Mouse (Mus musculus): ENCODE results near the gene Nfatc3. TPM values are rescaled to one million over a fixed set of nuclear protein-coding genes. Genes with fewer than 3 reads are reported as not detected.

Gene Nfatc3
- polyA plus RNA-seq, 1 experiment from 2014 or later = 8.9 TPM

DNA sequence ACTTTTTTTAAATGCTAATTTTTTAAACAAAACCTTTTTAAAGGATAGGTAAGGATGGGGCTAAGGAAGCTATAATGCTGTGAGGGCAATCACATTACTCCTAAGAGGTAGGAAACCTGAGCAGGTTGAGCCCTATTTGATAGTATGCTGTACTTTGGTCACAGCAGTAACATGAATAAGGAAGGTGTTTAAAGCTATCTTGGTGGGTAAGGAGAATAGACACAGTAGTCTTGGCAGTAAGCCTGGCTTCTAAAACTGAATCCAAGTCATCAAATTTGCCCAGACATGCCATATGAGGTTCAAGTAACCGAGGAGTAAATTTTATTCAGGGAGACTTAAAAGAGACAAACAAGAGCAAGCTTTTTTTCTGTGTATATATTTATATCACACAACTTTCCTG lies 10.9 kb downstream of the Nfatc3 start:
- 63% methylated on average over 1 of the region's 1 CpGs for WGBS
- no peak for ATAC-seq (ENCODE audit: low FRiP score, low TSS enrichment)
- Histone ChIP-seq H3K4me2 (replicated peaks; ENCODE audit: low read depth, low read length) (no peak overlapping the region), H3K27me3 (ENCODE audit: control insufficient read depth, insufficient read depth, low read length) (no peaks in the 10 kb centered on the region), H3K9me3 (ENCODE audit: control insufficient read depth, low read length) (no peaks in the 10 kb centered on the region), H3K27ac (ENCODE audit: low read depth, low read length) (no peak overlapping the region), H3K9ac (ENCODE audit: low read depth, low read length) (no peak overlapping the region), H3K4me3 (ENCODE audit: low read length) (no peak overlapping the region), H3K36me3 (ENCODE audit: control insufficient read depth, insufficient read depth, low read length) (no peaks in the 10 kb centered on the region), H3K4me1 (ENCODE audit: control insufficient read depth, insufficient read depth, low read length) (no peaks in the 10 kb centered on the region)

DNA sequence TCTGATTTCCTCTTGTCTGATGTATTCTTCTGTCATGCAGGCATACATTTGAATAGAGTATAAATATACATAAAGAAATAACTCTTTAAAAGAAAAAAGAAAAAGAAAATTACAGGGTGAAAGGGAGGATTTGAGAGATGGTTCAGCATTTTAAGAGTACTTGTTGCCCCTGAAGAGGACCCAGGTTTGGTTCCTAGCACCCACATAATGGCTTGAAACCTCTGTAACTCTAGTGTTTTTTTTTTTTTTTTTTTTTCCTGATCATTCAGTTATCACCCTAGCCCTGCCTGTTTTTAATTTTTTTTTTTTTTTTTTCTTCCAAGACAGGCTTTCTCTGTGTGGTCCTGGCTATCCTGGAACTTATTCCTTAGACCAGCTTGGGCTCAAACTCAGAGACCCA lies 13.5 kb downstream of the Nfatc3 start:
- H3K9ac ChIP-seq (ENCODE audit: low read depth, low read length) = no peak overlapping the region
- no peak for ATAC-seq (ENCODE audit: low FRiP score, low TSS enrichment)
- no peak overlapping the region for H3K27ac ChIP-seq (ENCODE audit: low read depth, low read length)
- H3K4me2 ChIP-seq (replicated peaks; ENCODE audit: low read depth, low read length) = no peak overlapping the region
- H3K4me1 ChIP-seq (ENCODE audit: control insufficient read depth, insufficient read depth, low read length) = no peaks in the 10 kb centered on the region
- H3K4me3 ChIP-seq (ENCODE audit: low read length) = no peak overlapping the region
- no peaks in the 10 kb centered on the region for H3K36me3 ChIP-seq (ENCODE audit: control insufficient read depth, insufficient read depth, low read length)
- no peaks in the 10 kb centered on the region for H3K27me3 ChIP-seq (ENCODE audit: control insufficient read depth, insufficient read depth, low read length)
- no peaks in the 10 kb centered on the region for H3K9me3 ChIP-seq (ENCODE audit: control insufficient read depth, low read length)

DNA sequence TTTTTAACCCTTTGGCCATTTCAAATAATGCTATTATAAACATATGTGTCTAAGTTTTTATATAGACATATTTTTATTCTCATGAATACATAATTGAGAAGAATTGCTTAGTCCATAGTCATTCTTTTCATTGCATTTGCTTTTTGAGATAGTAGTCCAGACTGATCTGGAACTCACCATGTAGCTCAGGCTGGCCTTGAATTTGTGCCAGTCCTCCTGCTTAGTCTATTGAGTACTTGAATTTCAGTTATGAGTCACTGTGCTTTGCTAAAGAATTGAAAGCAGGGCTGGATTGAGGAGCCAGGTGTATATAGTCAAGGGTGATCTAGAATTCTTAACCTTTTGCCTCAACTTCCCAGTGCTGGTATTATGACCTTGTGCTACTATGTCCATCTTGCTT lies 15.6 kb downstream of the Nfatc3 start:
- no peaks in the 10 kb centered on the region for H3K27me3 ChIP-seq (ENCODE audit: control insufficient read depth, insufficient read depth, low read length)
- H3K4me1 ChIP-seq (ENCODE audit: control insufficient read depth, insufficient read depth, low read length) = no peaks in the 10 kb centered on the region
- H3K36me3 ChIP-seq (ENCODE audit: control insufficient read depth, insufficient read depth, low read length) = peaks cover 5% of the 10 kb centered on the region
- no peak overlapping the region for H3K4me2 ChIP-seq (replicated peaks; ENCODE audit: low read depth, low read length)
- ATAC-seq (ENCODE audit: low FRiP score, low TSS enrichment) = no peak
- H3K9ac ChIP-seq (ENCODE audit: low read depth, low read length) = no peak overlapping the region
- H3K27ac ChIP-seq (ENCODE audit: low read depth, low read length) = no peak overlapping the region
- H3K4me3 ChIP-seq (ENCODE audit: low read length) = no peak overlapping the region
- H3K9me3 ChIP-seq (ENCODE audit: control insufficient read depth, low read length) = no peaks in the 10 kb centered on the region

DNA sequence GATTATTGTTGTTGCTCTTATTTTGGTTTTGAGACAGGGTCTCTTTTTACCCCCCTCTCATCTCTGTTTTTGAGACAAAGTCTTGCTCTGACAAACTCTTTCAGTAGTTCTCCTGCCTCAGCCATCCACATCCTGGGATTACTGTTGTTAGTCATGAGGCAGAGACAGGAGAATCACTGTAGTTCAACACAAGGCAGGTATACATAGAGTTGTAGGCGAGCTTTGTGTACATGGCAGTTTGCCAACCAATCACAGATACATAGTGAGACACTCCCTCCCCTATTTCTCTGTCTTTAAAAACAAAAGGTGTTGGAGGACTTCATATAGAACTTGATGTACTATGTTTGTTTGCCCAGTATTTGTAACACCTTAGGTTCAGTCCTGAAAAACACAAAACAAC lies 16.0 kb downstream of the Nfatc3 start:
- Histone ChIP-seq H3K4me1 (ENCODE audit: control insufficient read depth, insufficient read depth, low read length) (no peaks in the 10 kb centered on the region), H3K36me3 (ENCODE audit: control insufficient read depth, insufficient read depth, low read length) (peaks cover 6% of the 10 kb centered on the region), H3K4me2 (replicated peaks; ENCODE audit: low read depth, low read length) (no peak overlapping the region), H3K9ac (ENCODE audit: low read depth, low read length) (no peak overlapping the region), H3K27ac (ENCODE audit: low read depth, low read length) (no peak overlapping the region), H3K4me3 (ENCODE audit: low read length) (no peak overlapping the region), H3K27me3 (ENCODE audit: control insufficient read depth, insufficient read depth, low read length) (no peaks in the 10 kb centered on the region), H3K9me3 (ENCODE audit: control insufficient read depth, low read length) (no peaks in the 10 kb centered on the region)
- 87% methylated on average over 1 of the region's 1 CpGs for WGBS
- ATAC-seq (ENCODE audit: low FRiP score, low TSS enrichment) = no peak

DNA sequence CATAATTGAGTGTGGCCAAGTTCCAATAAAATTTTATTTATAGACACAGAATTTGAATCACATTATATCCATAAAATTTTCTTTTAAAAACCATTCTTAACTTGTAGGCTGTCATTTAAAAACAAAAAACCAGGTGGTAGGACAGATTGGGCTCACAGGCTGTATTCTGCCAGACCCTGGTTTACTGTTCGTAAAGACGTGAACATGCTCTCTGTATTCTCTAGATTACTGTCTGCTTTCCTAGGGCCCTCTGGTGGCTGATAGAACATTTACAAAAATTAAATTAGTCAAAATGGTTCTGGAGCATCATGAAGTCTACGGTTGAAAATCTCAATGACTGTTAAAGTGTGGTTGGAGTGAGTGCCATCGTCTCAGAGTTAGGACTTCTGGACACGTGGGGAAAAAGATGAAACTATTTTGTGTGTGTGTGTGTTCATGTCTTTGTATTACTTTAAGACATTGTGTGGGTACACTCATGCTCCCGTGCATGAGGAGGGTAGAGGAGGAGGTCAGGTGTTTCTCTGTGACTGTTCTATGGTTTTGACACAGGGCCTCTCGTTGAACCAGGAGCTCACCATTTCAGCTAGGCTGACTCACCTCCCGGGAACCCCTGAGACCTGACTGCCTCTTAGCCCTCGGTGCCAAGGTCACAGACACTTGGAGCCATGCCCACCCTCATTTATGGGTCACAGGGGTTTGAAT lies 16.7 kb downstream of the Nfatc3 start:
- H3K9ac ChIP-seq (ENCODE audit: low read depth, low read length) = no peak overlapping the region
- no peak for ATAC-seq (ENCODE audit: low FRiP score, low TSS enrichment)
- H3K27me3 ChIP-seq (ENCODE audit: control insufficient read depth, insufficient read depth, low read length) = no peaks in the 10 kb centered on the region
- H3K4me3 ChIP-seq (ENCODE audit: low read length) = no peak overlapping the region
- H3K36me3 ChIP-seq (ENCODE audit: control insufficient read depth, insufficient read depth, low read length) = peaks cover 6% of the 10 kb centered on the region
- H3K4me2 ChIP-seq (replicated peaks; ENCODE audit: low read depth, low read length) = no peak overlapping the region
- H3K9me3 ChIP-seq (ENCODE audit: control insufficient read depth, low read length) = no peaks in the 10 kb centered on the region
- H3K4me1 ChIP-seq (ENCODE audit: control insufficient read depth, insufficient read depth, low read length) = no peaks in the 10 kb centered on the region
- 81% methylated on average over 9 of the region's 9 CpGs for WGBS
- H3K27ac ChIP-seq (ENCODE audit: low read depth, low read length) = no peak overlapping the region

DNA sequence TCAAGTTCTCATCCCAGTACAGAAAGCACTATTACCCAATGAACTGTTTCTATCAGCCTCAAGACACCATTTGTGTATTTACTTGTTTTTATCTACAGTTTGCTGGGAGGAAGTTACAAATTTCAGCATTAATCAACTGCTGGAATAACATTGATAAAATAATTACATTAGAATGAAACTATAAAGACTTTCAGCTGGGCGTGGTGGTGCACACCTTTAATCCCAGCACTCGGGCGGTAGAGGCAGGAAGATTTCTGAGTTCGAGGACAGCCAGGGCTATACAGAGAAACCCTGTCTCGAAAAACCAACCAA lies 17.2 kb downstream of the Nfatc3 start:
- H3K4me2 ChIP-seq (replicated peaks; ENCODE audit: low read depth, low read length) = no peak overlapping the region
- H3K9me3 ChIP-seq (ENCODE audit: control insufficient read depth, low read length) = no peaks in the 10 kb centered on the region
- no peak overlapping the region for H3K9ac ChIP-seq (ENCODE audit: low read depth, low read length)
- ATAC-seq (ENCODE audit: low FRiP score, low TSS enrichment) = no peak
- H3K27ac ChIP-seq (ENCODE audit: low read depth, low read length) = no peak overlapping the region
- WGBS = 95% methylated on average over 5 of the region's 5 CpGs
- H3K27me3 ChIP-seq (ENCODE audit: control insufficient read depth, insufficient read depth, low read length) = no peaks in the 10 kb centered on the region
- no peaks in the 10 kb centered on the region for H3K4me1 ChIP-seq (ENCODE audit: control insufficient read depth, insufficient read depth, low read length)
- no peak overlapping the region for H3K4me3 ChIP-seq (ENCODE audit: low read length)
- H3K36me3 ChIP-seq (ENCODE audit: control insufficient read depth, insufficient read depth, low read length) = peaks cover 6% of the 10 kb centered on the region

DNA sequence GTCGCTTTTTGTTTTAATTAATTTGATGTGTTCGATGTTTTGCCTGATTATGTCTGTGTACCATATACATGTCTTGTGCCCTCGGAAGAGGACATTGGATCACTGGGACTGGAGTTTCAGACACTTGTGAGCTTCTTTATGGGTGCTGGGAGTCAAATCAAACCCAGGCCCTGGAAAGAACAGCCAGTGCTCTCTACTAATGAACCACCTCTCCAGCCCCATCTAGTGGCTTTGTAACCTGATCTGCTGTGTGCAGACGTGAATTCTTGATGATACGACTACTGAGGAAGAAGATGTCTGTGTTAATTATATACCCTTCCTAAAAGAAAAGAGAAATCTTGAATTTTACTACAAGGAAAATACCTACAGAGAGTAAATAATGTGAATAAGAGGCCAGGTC lies 18.0 kb downstream of the Nfatc3 start:
- H3K27ac ChIP-seq (ENCODE audit: low read depth, low read length) = no peak overlapping the region
- H3K9ac ChIP-seq (ENCODE audit: low read depth, low read length) = no peak overlapping the region
- H3K4me1 ChIP-seq (ENCODE audit: control insufficient read depth, insufficient read depth, low read length) = no peaks in the 10 kb centered on the region
- WGBS = 79% methylated on average over 5 of the region's 5 CpGs
- H3K4me2 ChIP-seq (replicated peaks; ENCODE audit: low read depth, low read length) = no peak overlapping the region
- no peaks in the 10 kb centered on the region for H3K27me3 ChIP-seq (ENCODE audit: control insufficient read depth, insufficient read depth, low read length)
- H3K4me3 ChIP-seq (ENCODE audit: low read length) = no peak overlapping the region
- H3K9me3 ChIP-seq (ENCODE audit: control insufficient read depth, low read length) = no peaks in the 10 kb centered on the region
- peaks cover 6% of the 10 kb centered on the region for H3K36me3 ChIP-seq (ENCODE audit: control insufficient read depth, insufficient read depth, low read length)
- ATAC-seq (ENCODE audit: low FRiP score, low TSS enrichment) = no peak

DNA sequence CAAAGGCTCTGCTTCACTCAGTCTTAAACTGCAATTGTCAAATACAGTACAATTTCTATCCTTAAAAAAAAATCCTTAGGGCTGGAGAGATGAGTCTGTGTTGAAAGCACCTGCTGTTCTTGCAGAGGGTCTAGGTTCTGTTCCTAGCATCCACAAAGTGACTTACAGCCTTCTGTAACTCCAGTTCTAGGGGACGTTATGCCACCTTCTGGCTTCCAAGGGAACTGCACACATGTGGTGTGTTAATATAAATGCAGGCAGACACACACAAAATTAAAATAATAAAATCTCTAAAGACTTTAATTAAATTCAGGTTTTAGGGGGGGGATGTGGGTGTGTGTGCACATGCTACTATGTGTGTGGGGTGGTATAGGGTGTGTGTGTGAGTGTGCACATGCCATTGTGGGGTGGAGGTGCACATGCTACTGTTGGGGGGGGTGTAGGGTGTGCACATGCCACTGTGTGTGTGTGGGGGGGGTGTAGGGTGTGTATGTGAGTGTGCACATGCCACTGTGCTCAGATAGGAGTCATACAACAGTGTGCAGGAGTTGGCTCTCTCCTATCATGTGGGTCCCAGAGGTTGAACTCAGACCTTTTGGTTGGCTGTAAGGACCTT lies 18.9 kb downstream of the Nfatc3 start:
- Histone ChIP-seq H3K4me1 (ENCODE audit: control insufficient read depth, insufficient read depth, low read length) (no peaks in the 10 kb centered on the region), H3K9me3 (ENCODE audit: control insufficient read depth, low read length) (no peaks in the 10 kb centered on the region), H3K9ac (ENCODE audit: low read depth, low read length) (no peak overlapping the region), H3K4me2 (replicated peaks; ENCODE audit: low read depth, low read length) (no peak overlapping the region), H3K4me3 (ENCODE audit: low read length) (no peak overlapping the region), H3K27ac (ENCODE audit: low read depth, low read length) (no peak overlapping the region), H3K27me3 (ENCODE audit: control insufficient read depth, insufficient read depth, low read length) (no peaks in the 10 kb centered on the region), H3K36me3 (ENCODE audit: control insufficient read depth, insufficient read depth, low read length) (peaks cover 6% of the 10 kb centered on the region)
- no peak for ATAC-seq (ENCODE audit: low FRiP score, low TSS enrichment)
- WGBS = 94% methylated on average over 1 of the region's 1 CpGs

DNA sequence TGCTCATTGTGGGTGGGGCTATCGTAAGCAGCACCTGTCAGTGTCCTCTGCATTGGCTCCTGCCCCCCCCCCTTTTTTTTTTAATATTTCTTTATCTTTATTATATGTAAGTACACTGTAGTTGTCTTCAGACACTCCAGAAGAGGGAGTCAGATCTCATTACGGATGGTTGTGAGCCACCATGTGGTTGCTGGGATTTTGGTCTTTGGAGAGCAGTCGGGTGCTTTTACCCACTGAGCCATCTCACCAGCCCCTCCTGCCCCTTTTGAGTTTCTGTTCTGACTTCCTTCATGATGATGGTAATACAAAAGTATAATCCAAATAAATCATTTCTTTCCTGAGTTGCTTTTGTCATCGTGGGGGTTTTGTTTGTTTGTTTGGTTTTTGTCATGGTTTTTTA lies 43.7 kb downstream of the Nfatc3 start:
- Histone ChIP-seq H3K36me3 (ENCODE audit: control insufficient read depth, insufficient read depth, low read length) (peaks cover 41% of the 10 kb centered on the region), H3K4me1 (ENCODE audit: control insufficient read depth, insufficient read depth, low read length) (no peaks in the 10 kb centered on the region), H3K9ac (ENCODE audit: low read depth, low read length) (no peak overlapping the region), H3K9me3 (ENCODE audit: control insufficient read depth, low read length) (no peaks in the 10 kb centered on the region), H3K4me3 (ENCODE audit: low read length) (no peak overlapping the region), H3K4me2 (replicated peaks; ENCODE audit: low read depth, low read length) (no peak overlapping the region), H3K27me3 (ENCODE audit: control insufficient read depth, insufficient read depth, low read length) (no peaks in the 10 kb centered on the region), H3K27ac (ENCODE audit: low read depth, low read length) (no peak overlapping the region)
- no peak for ATAC-seq (ENCODE audit: low FRiP score, low TSS enrichment)
- WGBS = 96% methylated on average over 4 of the region's 4 CpGs

Data from kidney, embryonic 14.5 days (tissue).